Mouse (Mus musculus) macrophage (primary cell): ENCODE data around the gene Slc38a3. TPM values are rescaled to one million over a fixed set of nuclear protein-coding genes. Genes with fewer than 3 reads are reported as not detected.

ENCODE experiments used
- H3K27ac ChIP-seq: fragments of 350-480 bp; formaldehyde crosslinking; 2 replicates; pipeline ENCODE4 v1.9.0; 2021
- H3K36me3 ChIP-seq: fragments of 350-480 bp; formaldehyde crosslinking; 2 replicates; pipeline ENCODE4 v1.9.0; 2021; ENCODE audit errors: inconsistent target
- H3K4me3 ChIP-seq: fragments of 350-480 bp; formaldehyde crosslinking; 2 replicates; pipeline ENCODE4 v1.9.0; 2021; ENCODE audit errors: inconsistent target
- H3K79me2 ChIP-seq: fragments of 350-480 bp; formaldehyde crosslinking; 2 replicates; pipeline ENCODE4 v1.9.0; 2021; ENCODE audit errors: inconsistent target
- WGBS: methylation state at CpG from one replicate; pipeline ENCODE4 v1.1.7; 2026; ENCODE audit warnings: inconsistent platforms; ENCODE audit not compliant: missing documents; 5-methylcytosine and 5-hydroxymethylcytosine counted together
- polyA plus RNA-seq: library from polyadenylated mRNA; stranded (reverse); fragments of 250-400 nt; gene quantifications from 3 replicates; pipeline ENCODE4 v1.2.4, GENCODE M21; 2018; ENCODE audit warnings: inconsistent platforms
- total RNA-seq, 78 experiments: library from RNA; depleted of rRNA; stranded (reverse); fragments of 250-400 nt; gene quantifications; 1 replicate in 9 of 78; 2 replicates in 24 of 78; 3 replicates in 43 of 78; 4 replicates in 2 of 78; pipeline ENCODE4 v1.2.4; 2018; ENCODE audit warnings: inconsistent platforms in 56 of 78

The Slc38a3 gene
- total RNA-seq (2018; cell fraction: chromatin; rRNA removed), result not detected
- total RNA-seq (2018; cell fraction: cytosol; rRNA removed), result not detected
- not detected for total RNA-seq (2018; cell fraction: nucleus; rRNA removed)
- polyA plus RNA-seq, result not detected in 3 replicates

DNA sequence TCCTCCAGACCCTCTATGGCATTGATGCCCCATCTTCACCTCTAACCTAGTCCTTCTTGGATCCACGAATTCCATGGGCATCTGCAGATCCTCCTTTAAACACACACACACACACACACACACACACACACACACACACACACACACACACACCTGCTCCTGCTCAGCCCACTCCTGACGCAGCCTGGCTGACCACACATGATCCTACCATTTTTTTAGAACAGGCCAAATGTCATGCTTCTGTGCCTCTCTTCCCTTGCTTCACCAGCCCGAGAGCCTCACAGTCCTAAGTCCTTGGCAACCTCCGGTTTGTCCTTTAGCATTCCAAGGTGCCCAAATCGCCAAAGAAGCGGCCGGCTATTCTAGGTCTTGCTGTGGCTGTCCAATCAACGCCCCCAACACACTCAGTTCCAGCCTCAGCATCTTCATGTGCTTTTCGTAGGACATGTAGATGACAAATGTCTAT, at the start of gene Slc38a3:
TSS of gene Slc38a3 (minus strand) at position 51 of the 466 bp plus-strand sequence.
- no peak within 1 kb of the TSS for H3K4me3 ChIP-seq
- WGBS, result 89% methylated on average over 9 of the region's 9 CpGs

GRCm38 (mm10) chr9:107716951-107717350, 47.6 kb upstream of the Slc38a3 start:
- Histone ChIP-seq H3K79me2 (no peaks in the 10 kb centered on the region), H3K36me3 (no peaks in the 10 kb centered on the region), H3K27ac (no peak overlapping the region), H3K4me3 (no peak overlapping the region)
- 91% methylated on average over 6 of the region's 6 CpGs for WGBS

More for the DNA sequence above, at the start of gene Slc38a3:
- Histone ChIP-seq H3K27ac (no peak within 1 kb of the TSS), H3K36me3 (no peaks in the 10 kb centered on the region), H3K79me2 (no peaks in the 10 kb centered on the region)

DNA sequence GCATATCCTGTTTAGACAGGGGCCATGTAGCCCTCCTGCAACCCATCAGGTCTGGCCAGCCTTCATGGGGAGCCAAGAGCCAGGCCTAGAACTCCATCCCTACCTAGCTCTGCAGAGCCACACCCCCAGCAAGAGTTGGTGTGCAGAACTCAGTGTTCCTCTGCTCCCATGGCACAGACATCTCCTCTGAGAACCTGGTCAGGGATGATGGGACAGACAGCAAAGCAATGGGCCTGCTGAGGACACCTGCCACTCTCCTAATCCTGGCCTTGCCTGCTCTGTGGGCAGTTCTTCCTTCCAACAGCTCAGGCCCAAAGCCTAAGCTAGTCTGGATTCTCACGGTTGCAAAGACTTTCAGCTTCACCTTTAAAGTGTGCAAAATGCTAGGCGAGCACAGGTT, 46.3 kb upstream of the Slc38a3 start:
- H3K27ac ChIP-seq, result no peak overlapping the region
- 94% methylated on average over 2 of the region's 2 CpGs for WGBS
- H3K36me3 ChIP-seq, result no peaks in the 10 kb centered on the region
- no peaks in the 10 kb centered on the region for H3K79me2 ChIP-seq
- H3K4me3 ChIP-seq, result no peak overlapping the region

GRCm38 (mm10) chr9:107714221-107714952, 45.1 kb upstream of the Slc38a3 start:
- no peaks in the 10 kb centered on the region for H3K79me2 ChIP-seq

GRCm38 (mm10) chr9:107709697-107710483, 40.6 kb upstream of the Slc38a3 start, which contains the start of gene Sema3f:
Gene Sema3f, minus strand, starts transcription at chr9:107710475.
- H3K36me3 ChIP-seq, result no peaks in the 10 kb centered on the region
- H3K27ac ChIP-seq, result no peak within 1 kb of the TSS
- no peak within 1 kb of the TSS for H3K4me3 ChIP-seq
- WGBS, result 2% methylated on average over 82 of the region's 86 CpGs
- H3K79me2 ChIP-seq, result no peaks in the 10 kb centered on the region

More at GRCm38 (mm10) chr9:107714221-107714952, 45.1 kb upstream of the Slc38a3 start:
- 60% methylated on average over 12 of the region's 12 CpGs for WGBS
- Histone ChIP-seq H3K36me3 (no peaks in the 10 kb centered on the region), H3K4me3 (no peak overlapping the region), H3K27ac (no peak overlapping the region)

DNA sequence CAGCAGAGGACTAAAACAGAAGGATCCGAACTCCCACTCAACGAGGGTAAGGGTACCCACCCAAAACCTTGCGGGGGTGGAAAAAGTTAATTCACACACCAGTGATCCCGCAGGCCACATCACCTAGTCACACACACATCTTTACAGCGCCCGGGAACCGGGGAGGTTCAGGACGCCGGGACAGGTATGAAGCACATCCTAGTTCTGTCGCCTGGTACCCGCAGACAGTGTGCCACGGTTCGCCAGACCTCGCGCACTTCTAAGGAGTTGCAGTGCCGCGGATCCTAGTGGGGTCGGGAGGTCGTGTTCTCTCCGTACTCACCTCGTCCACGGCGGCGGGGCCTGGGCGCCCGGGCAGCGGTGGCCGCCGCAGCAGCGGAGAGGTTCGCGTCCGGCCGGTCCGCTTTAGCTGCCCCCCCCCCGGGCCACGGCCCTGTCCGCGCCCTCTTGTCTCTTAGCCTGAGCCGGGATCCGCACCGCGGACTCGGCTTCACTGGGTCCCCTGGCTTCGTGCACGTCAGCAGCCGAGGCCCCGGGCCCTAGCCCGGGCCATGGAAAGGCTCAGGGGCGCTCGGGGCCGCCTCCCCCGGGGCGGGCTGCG, 39.9 kb upstream of the Slc38a3 start:
- WGBS, result 2% methylated on average over 39 of the region's 55 CpGs
- H3K79me2 ChIP-seq, result no peaks in the 10 kb centered on the region
- H3K27ac ChIP-seq, result no peak overlapping the region
- no peaks in the 10 kb centered on the region for H3K36me3 ChIP-seq
- H3K4me3 ChIP-seq, result no peak overlapping the region

GRCm38 (mm10) chr9:107708439-107709095, 39.2 kb upstream of the Slc38a3 start:
- no peaks in the 10 kb centered on the region for H3K36me3 ChIP-seq
- 16% methylated on average over 21 of the region's 21 CpGs for WGBS
- no peak overlapping the region for H3K27ac ChIP-seq
- no peaks in the 10 kb centered on the region for H3K79me2 ChIP-seq
- no peak overlapping the region for H3K4me3 ChIP-seq

DNA sequence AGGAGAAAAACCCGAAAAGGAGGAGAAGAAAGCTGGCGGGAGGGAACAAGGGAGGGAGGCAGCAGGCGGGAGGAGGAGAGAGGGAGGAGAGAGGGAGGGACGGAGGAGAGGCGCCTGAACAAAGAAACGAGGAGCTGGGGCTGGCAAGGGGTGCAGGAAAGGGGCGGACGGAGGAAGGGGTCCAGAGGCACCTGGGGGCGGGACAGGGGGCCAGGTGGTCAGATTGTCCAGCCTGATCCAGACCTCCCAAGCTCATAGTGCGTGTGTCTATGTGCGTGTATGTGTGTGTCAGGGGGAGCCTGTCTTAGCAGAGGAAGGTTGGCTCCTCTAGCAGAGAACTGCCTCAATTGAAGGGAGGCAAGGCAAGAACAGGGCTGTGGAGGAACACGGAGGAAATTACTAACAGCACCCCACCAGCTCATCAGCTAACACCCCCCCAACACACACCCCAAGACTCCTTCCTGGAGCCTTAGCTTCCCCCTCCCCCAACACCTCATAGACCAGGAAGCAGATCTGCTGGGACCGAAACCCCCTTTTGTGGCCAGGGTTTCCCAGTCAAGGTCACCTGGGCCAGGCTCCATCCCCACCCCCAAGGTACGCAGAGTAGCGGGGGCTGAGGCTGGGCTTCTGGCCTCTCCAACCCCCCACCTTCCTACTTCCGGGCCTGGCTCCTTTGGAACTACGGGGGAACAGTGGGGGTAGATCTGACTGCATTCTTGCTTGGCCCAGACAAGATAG, 38.5 kb upstream of the Slc38a3 start:
- WGBS, result 9% methylated on average over 17 of the region's 17 CpGs
- Histone ChIP-seq H3K27ac (no peak overlapping the region), H3K36me3 (no peaks in the 10 kb centered on the region), H3K79me2 (no peaks in the 10 kb centered on the region), H3K4me3 (no peak overlapping the region)

GRCm38 (mm10) chr9:107706781-107707211, 37.5 kb upstream of the Slc38a3 start:
- Histone ChIP-seq H3K36me3 (no peaks in the 10 kb centered on the region), H3K27ac (no peak overlapping the region), H3K79me2 (no peaks in the 10 kb centered on the region), H3K4me3 (no peak overlapping the region)
- whole genome bisulfite sequencing, result 14% methylated on average over 14 of the region's 14 CpGs

DNA sequence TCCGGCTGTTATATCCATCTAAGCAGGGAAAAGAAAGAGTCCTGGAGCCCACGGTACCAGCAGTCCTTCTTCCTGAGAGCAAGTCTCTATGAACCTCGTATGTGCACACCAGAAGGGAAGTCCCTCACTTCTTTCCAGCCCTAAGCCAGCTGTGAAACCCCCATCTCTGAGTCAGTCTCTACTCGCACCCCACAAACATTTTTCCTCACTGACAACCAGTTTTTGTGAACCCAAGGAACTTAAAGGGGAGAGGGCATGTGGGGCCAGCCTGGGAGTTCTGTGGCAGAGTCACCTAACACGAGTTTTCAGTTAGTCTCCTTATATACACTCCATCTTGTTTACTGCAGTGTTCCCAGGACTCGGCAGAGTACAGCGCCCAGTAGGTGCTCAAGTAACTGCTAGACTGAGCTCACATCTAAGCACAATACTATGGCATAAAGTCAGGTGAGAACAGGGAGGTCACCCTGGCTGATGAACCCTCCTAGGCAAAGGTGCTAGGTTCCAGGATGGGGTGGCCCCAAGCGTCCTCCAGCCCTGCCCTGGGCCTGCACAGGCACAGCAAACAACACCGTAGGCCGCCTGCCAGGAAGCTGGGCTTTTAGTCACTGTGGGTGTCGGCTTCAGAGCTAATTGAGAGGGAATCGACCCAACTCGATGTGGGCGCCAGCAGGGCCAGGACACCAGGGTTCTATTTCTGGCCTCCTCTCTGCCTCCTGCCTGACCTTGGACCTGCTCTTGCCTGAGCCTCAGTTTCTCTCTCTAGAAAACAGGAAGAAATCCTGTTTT, 34.2 kb upstream of the Slc38a3 start:
- 82% methylated on average over 14 of the region's 14 CpGs for WGBS

DNA sequence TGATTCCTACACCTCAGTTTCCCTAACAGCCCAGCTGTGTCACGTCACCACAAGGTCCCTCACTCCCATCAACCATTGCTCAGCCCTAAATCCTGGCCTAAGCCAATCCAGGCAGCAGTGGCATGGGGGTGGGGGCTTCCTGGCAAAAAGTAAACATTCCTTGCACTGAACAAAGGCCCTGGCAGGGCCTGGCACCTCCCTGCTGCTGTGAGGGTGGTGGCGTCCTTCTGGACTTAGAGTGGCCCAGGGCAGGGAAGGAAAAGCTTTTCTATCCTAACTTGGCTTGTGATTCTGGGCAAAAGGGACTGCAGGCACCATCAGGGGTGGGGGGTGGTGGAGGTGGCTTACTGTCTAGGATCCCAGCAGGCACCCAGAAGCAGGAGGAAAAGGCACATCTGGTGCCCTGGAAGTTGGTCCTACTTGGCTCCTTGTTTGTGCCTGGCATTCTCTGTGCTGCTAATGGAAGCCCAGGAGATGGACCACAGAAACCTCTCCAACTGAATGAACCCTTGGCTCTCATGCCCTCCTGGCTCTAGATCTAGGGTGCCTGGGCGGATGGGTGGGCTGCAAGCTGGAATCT, 33.4 kb upstream of the Slc38a3 start:
- 87% methylated on average over 3 of the region's 3 CpGs for WGBS
- no peak overlapping the region for H3K27ac ChIP-seq
- no peak overlapping the region for H3K4me3 ChIP-seq
- no peaks in the 10 kb centered on the region for H3K79me2 ChIP-seq
- H3K36me3 ChIP-seq, result no peaks in the 10 kb centered on the region

More for the DNA sequence above, 34.2 kb upstream of the Slc38a3 start:
- Histone ChIP-seq H3K4me3 (no peak overlapping the region), H3K79me2 (no peaks in the 10 kb centered on the region), H3K36me3 (no peaks in the 10 kb centered on the region), H3K27ac (no peak overlapping the region)

- H3K27ac ChIP-seq, result no peak overlapping the region
- H3K36me3 ChIP-seq, result no peaks in the 10 kb centered on the region
- H3K79me2 ChIP-seq, result no peaks in the 10 kb centered on the region
- H3K4me3 ChIP-seq, result no peak overlapping the region
- 70% methylated on average over 12 of the region's 12 CpGs for WGBS
These were observed 32.3 kb upstream of the Slc38a3 start for GRCm38 (mm10) chr9:107701594-107701993.

DNA sequence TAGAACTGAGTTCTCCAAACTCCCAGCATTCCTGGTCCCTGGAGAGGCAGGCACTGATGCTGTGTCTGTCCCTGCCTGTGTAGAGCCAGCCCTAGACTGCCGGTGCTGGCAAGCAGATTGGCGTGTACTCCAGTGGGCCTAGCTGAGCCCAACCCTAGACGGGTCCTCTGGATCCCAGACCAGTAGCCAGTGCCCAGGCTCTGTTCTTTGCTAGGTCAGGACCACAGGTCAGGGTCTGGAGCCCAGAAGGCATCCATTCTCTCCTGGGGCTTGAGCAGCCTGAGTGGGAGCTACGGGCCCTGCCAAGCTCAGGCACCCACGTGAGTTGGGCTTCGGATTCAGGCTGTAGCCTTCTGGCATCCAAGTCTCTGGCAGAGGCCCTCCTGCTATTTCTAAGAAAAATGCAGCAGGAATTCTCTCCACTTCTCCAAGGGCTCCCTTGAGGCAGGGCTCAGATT, 30.8 kb upstream of the Slc38a3 start:
- Histone ChIP-seq H3K4me3 (no peak overlapping the region), H3K27ac (no peak overlapping the region), H3K79me2 (no peaks in the 10 kb centered on the region), H3K36me3 (no peaks in the 10 kb centered on the region)
- 94% methylated on average over 6 of the region's 6 CpGs for WGBS
